Mouse (Mus musculus) cerebellum, adult (tissue): ENCODE results near the gene Alox5.

Source experiments
- ATAC-seq: cut with Nextera tagmentation; 2 replicates; pipeline ENCODE4 v1.9.2; 2017; ENCODE audit warnings: mild to moderate bottlenecking, moderate library complexity, mixed read lengths; ENCODE audit not compliant: insufficient number of reproducible peaks, low FRiP score, low TSS enrichment

Alox5 gene

GRCm38 (mm10) chr6:116419699-116420098, 41.3 kb downstream of the Alox5 start:
- no peak for ATAC-seq

DNA sequence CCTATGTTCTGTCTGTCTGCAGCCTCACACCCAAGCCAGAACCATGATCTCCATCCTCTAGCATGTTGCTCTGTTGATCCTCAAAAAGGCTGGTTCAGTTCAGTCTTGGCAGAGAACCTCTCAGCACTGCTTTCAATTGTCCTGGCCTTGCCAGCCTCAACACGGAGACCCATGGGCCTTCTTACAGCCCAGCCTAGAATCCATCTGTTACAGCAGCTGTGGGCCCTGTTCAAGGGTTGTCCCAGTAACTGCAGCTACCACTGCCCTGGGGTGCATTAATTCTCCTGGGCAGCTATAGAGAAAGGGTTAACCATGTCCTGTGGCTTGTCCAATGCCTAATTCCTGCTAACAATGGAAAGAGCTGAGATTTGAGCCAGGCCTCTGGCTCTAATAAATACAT, 42.5 kb downstream of the Alox5 start:
- ATAC-seq = no peak

DNA sequence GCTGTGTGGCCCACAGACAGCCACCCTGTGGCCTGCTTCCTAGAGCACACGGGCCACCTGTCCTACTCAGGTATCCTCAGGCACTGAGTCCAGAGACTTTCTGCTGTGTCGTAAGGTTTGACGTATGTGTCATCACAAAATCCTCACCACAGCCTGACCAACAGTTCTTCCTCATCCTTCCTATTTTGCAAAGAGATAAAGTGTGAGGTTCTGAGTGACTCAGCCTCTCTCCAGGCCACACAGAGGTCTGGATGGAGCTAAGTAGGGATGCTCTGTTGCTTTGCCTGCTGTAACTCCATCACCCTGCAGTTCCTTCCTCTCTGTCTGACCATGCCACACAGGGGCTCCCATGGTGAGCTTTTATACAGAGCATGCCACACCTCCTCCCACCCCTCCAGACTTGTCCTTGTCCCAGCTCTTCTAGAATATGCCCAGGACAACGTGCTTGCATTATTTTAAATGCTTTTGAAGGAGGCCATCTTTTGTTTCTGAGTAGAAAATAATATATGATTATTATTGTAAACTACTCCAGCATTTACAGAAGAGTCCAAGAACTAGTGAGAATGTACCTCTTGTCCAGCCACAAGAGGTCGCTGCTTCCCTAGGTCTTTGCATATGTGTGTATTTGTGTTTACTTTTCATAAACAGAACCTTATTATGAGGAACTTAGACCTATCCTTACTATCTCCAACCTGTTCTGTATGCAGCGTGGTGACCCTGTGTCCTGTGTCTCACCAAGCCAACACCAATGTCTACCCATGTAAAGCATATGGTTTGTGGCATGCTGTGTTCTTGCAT, 43.3 kb downstream of the Alox5 start:
- no peak for ATAC-seq

- no peak for ATAC-seq
These were observed 44.9 kb downstream of the Alox5 start for GRCm38 (mm10) chr6:116416000-116416552.

DNA sequence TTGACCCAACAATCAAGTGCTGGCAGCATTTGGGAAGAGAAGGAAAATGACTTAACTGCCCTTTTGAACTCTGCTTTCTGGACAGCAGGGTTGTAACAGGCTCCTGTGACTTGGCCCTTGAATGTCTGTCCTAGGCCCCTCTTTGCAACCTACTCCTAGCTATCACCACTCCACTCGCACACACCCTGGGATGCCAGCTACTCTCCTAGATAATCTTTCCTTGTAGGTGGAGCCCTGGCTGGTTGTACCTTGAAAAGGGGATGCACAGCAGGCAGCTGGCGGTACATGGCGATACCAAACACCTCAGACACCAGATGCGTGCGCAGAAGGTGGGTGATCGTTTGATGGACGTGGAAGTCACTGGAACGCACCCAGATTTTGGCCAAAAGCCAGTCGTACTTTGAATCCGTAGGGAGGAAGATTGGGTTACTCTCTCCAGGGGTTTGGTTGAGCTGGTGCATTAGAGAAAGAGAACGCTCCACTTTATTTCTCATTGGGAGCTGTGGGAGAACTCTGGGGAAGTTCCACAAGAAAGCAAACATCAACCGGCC, 45.8 kb downstream of the Alox5 start:
- ATAC-seq = no peak

GRCm38 (mm10) chr6:116412546-116413325, 48.2 kb downstream of the Alox5 start:
- no peak for ATAC-seq

DNA sequence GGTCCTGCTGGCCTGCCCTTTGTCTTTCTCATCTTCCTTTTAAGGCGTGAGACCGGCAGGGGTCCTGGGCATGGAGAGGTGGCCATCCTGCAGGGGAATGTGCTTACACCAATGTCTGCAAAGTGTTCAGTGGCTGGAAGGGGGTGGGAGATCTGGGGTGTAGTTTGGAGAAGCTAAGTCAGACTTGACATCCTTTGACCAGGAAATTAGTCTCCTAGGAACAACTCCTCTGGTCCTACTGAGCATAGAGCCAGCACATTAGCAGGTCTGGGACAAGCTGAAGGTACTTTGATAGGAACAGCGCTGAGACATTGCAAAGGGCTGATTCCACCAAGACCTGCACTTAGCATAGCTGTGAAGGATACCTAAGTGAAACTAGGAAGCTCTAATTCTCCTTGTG, 49.3 kb downstream of the Alox5 start:
- no peak for ATAC-seq

GRCm38 (mm10) chr6:116410436-116410835, 50.5 kb downstream of the Alox5 start:
- ATAC-seq = no peak

- ATAC-seq = no peak
These were observed 52.9 kb downstream of the Alox5 start for GRCm38 (mm10) chr6:116407956-116408657.

- no peak for ATAC-seq
These were observed 53.8 kb downstream of the Alox5 start for GRCm38 (mm10) chr6:116407216-116407615.

DNA sequence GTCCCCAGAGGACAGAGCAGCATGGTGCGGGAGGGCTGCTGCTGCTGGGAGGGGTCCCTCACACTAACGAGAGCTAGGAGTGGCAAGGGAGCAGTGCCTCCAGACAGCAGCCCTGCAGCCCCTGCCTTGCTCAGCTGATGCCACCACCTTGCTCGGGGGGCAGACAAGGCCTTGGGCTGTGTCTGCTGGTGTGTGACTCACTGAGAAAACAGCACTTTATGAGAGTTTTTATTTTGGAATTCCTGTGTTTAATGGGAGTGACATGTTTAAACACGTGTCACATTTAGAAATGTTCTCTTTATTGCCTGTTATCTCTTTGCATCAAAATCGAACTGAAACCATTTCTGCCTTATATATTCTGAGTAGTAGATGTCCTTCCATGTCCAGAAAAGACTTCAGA, 54.3 kb downstream of the Alox5 start:
- no peak for ATAC-seq

DNA sequence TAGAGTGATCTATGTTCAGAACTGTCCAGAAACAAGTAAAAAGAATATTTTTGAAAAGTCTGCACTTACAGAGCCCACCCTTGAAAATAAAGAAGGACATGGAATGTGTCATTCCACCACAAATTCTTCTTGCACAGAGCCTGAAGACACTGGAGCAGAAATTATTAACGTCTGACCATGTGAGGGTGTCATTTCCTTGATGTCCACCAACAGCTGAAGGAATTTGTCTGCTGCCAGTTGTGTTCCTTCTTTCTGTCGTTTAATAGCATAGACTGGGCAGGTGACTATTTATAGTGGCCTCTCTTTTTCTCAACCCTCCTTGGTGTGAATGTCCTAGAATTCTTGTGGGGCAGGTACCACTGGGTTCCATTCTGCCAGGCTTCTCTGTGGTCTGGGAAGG, 54.8 kb downstream of the Alox5 start:
- ATAC-seq = no peak

DNA sequence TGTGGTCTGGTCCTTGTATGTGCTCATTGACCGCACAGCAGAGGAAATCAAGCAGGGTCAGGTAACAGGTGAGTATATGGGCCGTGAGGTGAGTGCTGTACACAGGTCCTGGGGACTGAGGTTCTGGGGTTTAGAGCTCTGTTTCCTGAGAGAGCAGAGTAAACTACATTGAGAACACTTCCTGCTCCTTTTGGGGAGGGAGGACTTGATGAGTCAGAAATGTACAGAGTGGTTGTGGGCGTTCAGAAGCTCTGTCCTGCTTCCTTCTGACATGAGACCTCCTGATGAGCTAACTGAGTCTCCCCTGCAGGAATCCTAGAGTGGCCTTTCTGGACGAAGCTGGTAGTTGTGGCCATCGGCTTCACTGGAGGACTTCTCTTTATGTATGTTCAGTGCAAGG, 55.3 kb downstream of the Alox5 start:
- no peak for ATAC-seq

GRCm38 (mm10) chr6:116405243-116405642, 55.7 kb downstream of the Alox5 start:
- ATAC-seq = no peak

GRCm38 (mm10) chr6:116402426-116402825, 58.6 kb downstream of the Alox5 start:
- ATAC-seq = no peak

DNA sequence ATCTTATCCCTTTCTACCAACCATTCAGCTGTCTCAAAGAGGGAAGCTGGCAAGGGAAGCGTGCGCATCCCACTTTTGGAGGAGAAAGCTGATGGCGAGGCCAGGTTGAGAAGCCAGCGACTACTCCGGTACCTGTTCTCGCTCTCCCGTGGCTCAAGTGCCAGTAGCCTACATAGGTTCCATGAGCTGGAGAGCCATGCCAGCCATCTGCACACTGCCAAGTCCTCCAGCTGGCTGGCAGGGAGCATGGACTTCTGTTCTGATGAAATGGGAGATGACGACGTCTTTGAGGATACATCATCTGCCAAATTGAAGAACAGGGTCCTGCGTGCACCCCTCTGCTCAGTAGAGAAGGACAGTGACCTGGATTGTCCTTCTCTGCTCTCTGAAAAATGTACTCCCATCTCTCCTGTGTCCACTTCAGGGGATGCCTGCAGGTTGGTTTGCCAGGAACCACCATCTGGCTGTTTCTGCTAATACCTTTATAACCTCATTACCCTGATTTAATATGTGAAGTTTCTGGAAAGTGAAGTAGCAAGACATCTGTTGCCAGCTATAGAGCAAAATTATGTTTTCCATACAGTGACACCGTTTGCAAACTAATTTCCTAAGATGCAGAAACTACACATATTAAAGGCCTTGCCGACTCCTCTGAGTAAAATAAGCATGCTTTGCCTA, 59.1 kb downstream of the Alox5 start:
- ATAC-seq = peak; percentile 87

- no peak for ATAC-seq
These were observed 62.8 kb downstream of the Alox5 start for GRCm38 (mm10) chr6:116398136-116398535.

GRCm38 (mm10) chr6:116397621-116398020, 63.4 kb downstream of the Alox5 start:
- no peak for ATAC-seq

DNA sequence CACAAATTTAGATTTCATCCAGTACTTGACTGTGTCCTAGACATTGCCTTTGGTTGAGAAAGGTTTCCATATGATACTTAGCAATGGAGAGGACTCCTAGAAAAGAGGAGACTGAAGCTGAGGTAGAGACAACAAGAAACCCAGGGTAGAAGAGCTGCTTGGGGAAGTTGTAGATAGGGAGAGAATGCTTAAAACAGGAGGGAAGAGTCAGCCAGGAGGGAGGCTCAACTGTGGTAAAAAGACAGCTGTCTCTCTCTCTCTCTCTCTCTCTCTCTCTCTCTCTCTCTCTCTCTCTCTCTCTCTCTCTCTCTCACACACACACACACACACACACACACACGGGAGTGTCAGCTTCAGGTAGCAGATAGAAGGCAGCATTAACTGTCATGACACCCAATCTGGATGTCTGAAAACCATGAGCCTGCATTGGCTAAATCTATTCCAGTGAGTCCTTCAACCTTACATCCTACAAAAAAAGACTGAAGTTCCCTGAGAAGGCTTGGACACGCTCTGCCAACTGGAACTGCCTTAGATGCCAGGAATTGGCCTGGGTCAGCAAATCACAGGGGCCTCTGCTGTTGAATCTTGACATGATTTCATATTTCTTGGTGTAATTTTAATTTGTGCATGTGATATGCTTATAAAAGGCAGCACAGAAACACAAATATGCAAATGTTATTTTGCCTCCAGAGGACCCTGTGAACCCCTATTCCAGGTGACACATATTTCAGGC, 65.9 kb downstream of the Alox5 start:
- no peak for ATAC-seq
